In genomic region chrX:103067107-103067506, GRCm38 (mm10) we compare ENCODE assay signal across 8 mouse cellular contexts.
A peak's percentile ranks its signal among the peaks of the same experiment; 100 is the strongest.
DNase-seq lines count a peak whose midpoint lies in the region; ATAC-seq lines count a peak whose summit lies in the region.
"Not testable (repeated sequence)": the region's sequence is repeated elsewhere in the genome, so short reads cannot be mapped to it uniquely, and the experiment has no call there.

No protein-coding gene starts in this region.

- H3K36me3 ChIP-seq in forebrain, embryonic 14.5 days (ENCODE audit: control insufficient read depth, insufficient read depth, low read length); heart, embryonic 12.5 days; hindbrain, embryonic 16.5 days (ENCODE audit: control insufficient read depth, insufficient read depth, low read length); kidney, embryonic 14.5 days (ENCODE audit: control insufficient read depth, insufficient read depth, low read length); lung, embryonic 15.5 days; midbrain, embryonic 14.5 days (ENCODE audit: control insufficient read depth, insufficient read depth, low read length); neural tube, embryonic 13.5 days: not testable (repeated sequence)

- not testable (repeated sequence) for H3K9me3 ChIP-seq in forebrain, embryonic 14.5 days (replicated peaks; ENCODE audit: control insufficient read depth, low read length); heart, embryonic 12.5 days (replicated peaks); hindbrain, embryonic 16.5 days (ENCODE audit: control insufficient read depth, low read length); kidney, embryonic 14.5 days (ENCODE audit: control insufficient read depth, low read length); lung, embryonic 15.5 days; midbrain, embryonic 14.5 days (ENCODE audit: control insufficient read depth, low read length); neural tube, embryonic 13.5 days

- H3K27ac ChIP-seq in forebrain, embryonic 14.5 days (ENCODE audit: low read depth, low read length); heart, embryonic 12.5 days (ENCODE audit: poor library complexity, severe bottlenecking); hindbrain, embryonic 16.5 days (ENCODE audit: low read depth, low read length); kidney, embryonic 14.5 days (ENCODE audit: low read depth, low read length); lung, embryonic 15.5 days; midbrain, embryonic 14.5 days (replicated peaks; ENCODE audit: low read depth, low read length); neural tube, embryonic 13.5 days (replicated peaks): not testable (repeated sequence)

- not testable (repeated sequence) for H3K4me2 ChIP-seq in forebrain, embryonic 14.5 days (ENCODE audit: low read length); heart, embryonic 12.5 days; hindbrain, embryonic 16.5 days (ENCODE audit: low read length); kidney, embryonic 14.5 days (replicated peaks; ENCODE audit: low read depth, low read length); lung, embryonic 15.5 days; midbrain, embryonic 14.5 days (ENCODE audit: low read length); neural tube, embryonic 13.5 days

- WGBS in forebrain, embryonic 14.5 days = no CpG with 5 or more reads among the region's 45 CpGs
- WGBS in heart, embryonic 12.5 days = no CpG with 5 or more reads among the region's 45 CpGs
- WGBS in hindbrain, embryonic 16.5 days = no CpG with 5 or more reads among the region's 45 CpGs
- no CpG with 5 or more reads among the region's 45 CpGs for WGBS in kidney, embryonic 14.5 days
- no CpG with 5 or more reads among the region's 45 CpGs for WGBS in lung, embryonic 15.5 days
- WGBS in midbrain, embryonic 14.5 days = no CpG with 5 or more reads among the region's 45 CpGs
- WGBS in neural tube, embryonic 13.5 days = no CpG with 5 or more reads among the region's 45 CpGs

- not testable (repeated sequence) for H3K9ac ChIP-seq in forebrain, embryonic 14.5 days (ENCODE audit: low read length); heart, embryonic 12.5 days; hindbrain, embryonic 16.5 days (ENCODE audit: low read depth, low read length); kidney, embryonic 14.5 days (ENCODE audit: low read depth, low read length); lung, embryonic 15.5 days; midbrain, embryonic 14.5 days (replicated peaks; ENCODE audit: low read length); neural tube, embryonic 13.5 days

- H3K4me1 ChIP-seq in forebrain, embryonic 14.5 days (ENCODE audit: control insufficient read depth, insufficient read depth, low read length); heart, embryonic 12.5 days (replicated peaks); hindbrain, embryonic 16.5 days (ENCODE audit: control insufficient read depth, insufficient read depth, low read depth, low read length); kidney, embryonic 14.5 days (ENCODE audit: control insufficient read depth, insufficient read depth, low read length); lung, embryonic 15.5 days; midbrain, embryonic 14.5 days (ENCODE audit: control insufficient read depth, insufficient read depth, low read length); neural tube, embryonic 13.5 days (replicated peaks): not testable (repeated sequence)

- H3K4me3 ChIP-seq in forebrain, embryonic 14.5 days (ENCODE audit: low read depth, low read length); heart, embryonic 12.5 days; hindbrain, embryonic 16.5 days (ENCODE audit: low read length); kidney, embryonic 14.5 days (ENCODE audit: low read length); lung, embryonic 15.5 days; midbrain, embryonic 14.5 days (replicated peaks; ENCODE audit: low read depth, low read length); neural tube, embryonic 13.5 days: not testable (repeated sequence)

- not testable (repeated sequence) for H3K27me3 ChIP-seq in forebrain, embryonic 14.5 days (replicated peaks; ENCODE audit: control insufficient read depth, insufficient read depth, low read length); heart, embryonic 12.5 days (replicated peaks); hindbrain, embryonic 16.5 days (replicated peaks; ENCODE audit: control insufficient read depth, insufficient read depth, low read length); kidney, embryonic 14.5 days (ENCODE audit: control insufficient read depth, insufficient read depth, low read length); lung, embryonic 15.5 days; midbrain, embryonic 14.5 days (ENCODE audit: control insufficient read depth, insufficient read depth, low read length); neural tube, embryonic 13.5 days

- 0 out of 2 replicates have a peak, but pooled peaks have one; percentile 19 for ATAC-seq in cerebellum, adult (ENCODE audit: insufficient number of reproducible peaks, low FRiP score, low TSS enrichment)
- peak; percentile 30; the same call in 1 of the 2 replicates for ATAC-seq in forebrain, embryonic 14.5 days
- peak; percentile 18; the same call in 1 of the 2 replicates for ATAC-seq in heart, embryonic 12.5 days (ENCODE audit: insufficient number of reproducible peaks, low FRiP score)
- peak; percentile 2; the same call in 1 of the 2 replicates for ATAC-seq in hindbrain, embryonic 16.5 days
- peak; percentile 32 for ATAC-seq in kidney, embryonic 14.5 days (ENCODE audit: low FRiP score, low TSS enrichment)
- ATAC-seq in lung, embryonic 15.5 days (ENCODE audit: borderline replicate concordance, extremely low read depth, low FRiP score, low TSS enrichment) = peak; percentile 55; the same call in 1 of the 2 replicates
- peak; percentile 36; the same call in 1 of the 2 replicates for ATAC-seq in midbrain, embryonic 14.5 days (ENCODE audit: low FRiP score, low TSS enrichment)
- peak; percentile 25; the same call in 1 of the 2 replicates for ATAC-seq in neural tube, embryonic 13.5 days (ENCODE audit: low read depth)

- DNase-seq in forebrain, embryonic 14.5 days (ENCODE audit: low spot score); midbrain, embryonic 14.5 days: not testable (repeated sequence)

Comparison
In these comparisons a context has a peak if more than half of its experiments do, and no peak if none do; other contexts are left out.
1. ATAC-seq: peak in every context shown above with its lines; median percentile 55 in lung, embryonic 15.5 days; 36 in midbrain, embryonic 14.5 days; 32 in kidney, embryonic 14.5 days; 30 in forebrain, embryonic 14.5 days; 25 in neural tube, embryonic 13.5 days; 19 in cerebellum, adult; 18 in heart, embryonic 12.5 days; 2 in hindbrain, embryonic 16.5 days.